Mouse (Mus musculus) megakaryocyte, embryonic 14.5 days (primary cell): Measurements from ENCODE around the gene Ptprf.

ENCODE experiments used
- FLI1 ChIP-seq: IDR thresholded peaks from 2 replicates; pipeline ENCODE4 v1.6.1; 2012; ENCODE audit warnings: low read length, inconsistent platforms, mixed read lengths
- GATA1 ChIP-seq: IDR thresholded peaks from 3 replicates; pipeline ENCODE4 v1.6.1; 2012; ENCODE audit warnings: mixed read lengths, low read length, inconsistent platforms, borderline replicate concordance

DNA sequence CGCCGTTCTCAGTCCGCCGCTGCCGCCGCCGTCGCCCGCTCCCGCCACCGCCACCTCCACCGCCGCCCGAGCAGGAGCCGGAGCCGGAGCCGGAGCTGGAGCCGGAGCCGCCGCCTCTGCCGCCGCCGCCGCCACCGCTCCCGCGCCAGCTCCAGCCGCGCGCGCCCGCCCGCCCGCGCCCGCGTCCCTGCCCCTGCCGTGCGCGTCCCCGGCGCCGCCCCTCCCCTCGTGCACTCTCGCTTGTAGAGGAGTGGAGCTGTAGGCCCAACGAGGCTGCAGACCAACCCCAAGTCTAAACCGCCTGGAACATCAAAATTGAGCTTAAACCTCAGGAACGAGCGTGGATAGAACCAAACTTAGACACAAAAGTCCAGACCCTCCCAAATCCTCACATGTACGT is at the start of gene Ptprf:
- TF ChIP-seq GATA1 (no peak), FLI1 (no peak)
